Mouse (Mus musculus): ENCODE measurements around the gene Cdca4. TPM values are rescaled to one million over a fixed set of nuclear protein-coding genes. Genes with fewer than 3 reads are reported as not detected.
"Not testable (repeated sequence)": the region's sequence is repeated elsewhere in the genome, so short reads cannot be mapped to it uniquely, and the experiment has no call there.

Cdca4 gene
- polyA plus RNA-seq, 1 experiment: 15.8 TPM

DNA sequence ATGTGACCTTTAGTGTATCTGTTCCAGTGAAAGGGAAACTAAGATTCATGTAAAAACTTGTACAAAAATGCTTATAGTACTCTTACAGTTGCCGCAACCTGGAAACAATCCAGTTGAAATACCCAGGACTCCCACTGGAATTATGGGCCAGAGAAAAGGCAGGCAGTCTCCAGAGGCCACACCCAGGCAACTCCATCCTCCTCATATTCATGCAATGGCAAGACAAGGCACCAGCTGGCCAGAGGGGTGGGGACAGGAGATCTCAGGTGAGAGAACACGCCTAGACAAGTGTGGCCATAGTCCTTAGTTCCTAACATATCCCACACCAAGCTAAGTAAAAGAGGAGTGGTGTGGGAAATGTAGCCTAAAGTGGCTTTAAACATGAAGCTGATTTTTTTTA is 6.5 kb downstream of the Cdca4 start:
- no peak for TF ChIP-seq CTCF (IDR thresholded peaks at IDR 0.05; ENCODE audit: extremely low read depth, insufficient read length, insufficient replicate concordance, low read depth, low read length)
- TF ChIP-seq POLR2A (IDR thresholded peaks at IDR 0.05; ENCODE audit: low read depth, low read length): no peak
- 37% methylated on average over 2 of the region's 2 CpGs for WGBS
- Histone ChIP-seq H3K4me1 (ENCODE audit: control insufficient read depth, insufficient read depth, insufficient read length, low read length) (peaks cover 11% of the 10 kb centered on the region), H3K36me3 (ENCODE audit: control insufficient read depth, insufficient read depth, low read length) (peaks cover 29% of the 10 kb centered on the region), H3K4me3 (ENCODE audit: low read depth, low read length) (no peak overlapping the region), H3K27ac (ENCODE audit: insufficient read depth, low read depth, low read length) (no peak overlapping the region), H3K27me3 (ENCODE audit: control insufficient read depth, insufficient read depth, low read length) (no peaks in the 10 kb centered on the region)

DNA sequence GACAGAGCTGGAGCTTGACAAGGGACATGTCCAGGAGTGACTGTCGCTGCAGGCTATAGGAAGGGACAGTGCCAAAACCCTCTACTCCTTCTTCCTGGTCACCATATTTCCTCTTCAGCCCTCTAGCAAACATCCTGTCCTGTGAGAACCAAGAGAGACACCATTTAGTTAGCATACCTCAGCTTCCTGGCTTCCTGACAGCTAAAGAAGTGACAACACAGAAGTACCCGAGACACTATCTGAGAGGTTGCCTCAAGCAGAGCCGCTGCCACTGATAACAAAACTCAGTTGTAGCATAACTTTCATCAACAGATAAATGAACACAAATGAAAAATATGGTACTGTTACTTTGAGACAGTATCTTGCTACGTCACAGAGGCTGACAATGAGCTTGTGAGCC is 7.2 kb downstream of the Cdca4 start:
- H3K4me3 ChIP-seq (ENCODE audit: low read depth, low read length): no peak overlapping the region
- peaks cover 27% of the 10 kb centered on the region for H3K36me3 ChIP-seq (ENCODE audit: control insufficient read depth, insufficient read depth, low read length)
- no peak for TF ChIP-seq CTCF (IDR thresholded peaks at IDR 0.05; ENCODE audit: extremely low read depth, insufficient read length, insufficient replicate concordance, low read depth, low read length)
- no peak for TF ChIP-seq POLR2A (IDR thresholded peaks at IDR 0.05; ENCODE audit: low read depth, low read length)
- no peaks in the 10 kb centered on the region for H3K27me3 ChIP-seq (ENCODE audit: control insufficient read depth, insufficient read depth, low read length)
- peaks cover 7% of the 10 kb centered on the region for H3K4me1 ChIP-seq (ENCODE audit: control insufficient read depth, insufficient read depth, insufficient read length, low read length)
- WGBS: 65% methylated on average over 4 of the region's 4 CpGs
- H3K27ac ChIP-seq (ENCODE audit: insufficient read depth, low read depth, low read length): no peak overlapping the region

DNA sequence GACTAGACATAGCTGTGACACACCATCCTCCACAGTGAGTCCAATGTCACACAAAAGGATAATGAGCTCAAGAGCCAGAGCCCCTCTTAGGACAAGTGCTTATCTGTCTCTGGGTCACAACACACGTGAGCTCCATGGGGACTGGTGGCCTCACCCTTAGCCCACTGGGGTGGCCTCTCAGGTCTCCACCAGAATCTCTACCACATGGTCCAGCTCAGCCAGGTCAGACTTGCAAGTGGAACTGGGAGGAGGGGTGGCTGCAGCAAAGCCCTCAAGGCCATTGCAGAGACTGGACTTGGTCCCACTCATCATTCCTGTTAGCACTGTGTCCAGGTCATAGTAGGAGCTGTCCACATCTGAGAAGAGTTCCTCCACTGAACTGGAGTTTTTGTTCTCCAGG is 8.0 kb downstream of the Cdca4 start:
- no peak overlapping the region for H3K4me3 ChIP-seq (ENCODE audit: low read depth, low read length)
- H3K4me1 ChIP-seq (ENCODE audit: control insufficient read depth, insufficient read depth, insufficient read length, low read length): peaks cover 7% of the 10 kb centered on the region
- H3K27ac ChIP-seq (ENCODE audit: insufficient read depth, low read depth, low read length): no peak overlapping the region
- 64% methylated on average over 1 of the region's 1 CpGs for WGBS
- H3K36me3 ChIP-seq (ENCODE audit: control insufficient read depth, insufficient read depth, low read length): peaks cover 27% of the 10 kb centered on the region
- H3K27me3 ChIP-seq (ENCODE audit: control insufficient read depth, insufficient read depth, low read length): no peaks in the 10 kb centered on the region
- TF ChIP-seq CTCF (IDR thresholded peaks at IDR 0.05; ENCODE audit: extremely low read depth, insufficient read length, insufficient replicate concordance, low read depth, low read length) (no peak), POLR2A (IDR thresholded peaks at IDR 0.05; ENCODE audit: low read depth, low read length) (no peak)

DNA sequence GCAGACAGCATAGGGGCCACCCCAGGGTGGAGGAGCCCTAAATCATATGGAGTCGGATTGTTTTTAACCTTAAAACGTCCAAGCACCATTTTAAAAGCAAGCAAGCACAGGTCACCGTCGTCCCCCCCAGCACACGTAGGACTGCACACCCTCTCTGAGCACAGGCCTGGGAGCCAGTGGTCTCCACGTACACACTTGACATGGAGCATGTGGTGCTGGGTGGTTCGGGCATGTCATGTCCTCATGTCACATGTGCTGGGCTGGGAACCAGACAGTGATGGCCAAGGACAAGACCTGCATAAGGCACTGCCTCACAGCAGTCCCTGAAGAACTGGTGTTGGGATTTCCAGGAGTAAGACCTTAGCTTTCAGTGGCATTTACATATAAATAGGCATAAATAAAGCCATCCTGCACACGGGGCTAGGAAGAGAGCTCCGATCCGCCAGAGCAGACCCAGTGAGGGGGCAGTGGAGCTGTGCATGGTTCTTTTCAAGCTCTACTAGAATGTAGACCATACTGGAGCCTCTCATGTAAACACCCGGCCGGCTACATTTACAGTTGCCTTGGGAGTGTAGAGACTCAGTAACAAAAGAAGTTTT is 8.7 kb downstream of the Cdca4 start:
- H3K27me3 ChIP-seq (ENCODE audit: control insufficient read depth, insufficient read depth, low read length): no peaks in the 10 kb centered on the region
- WGBS: 83% methylated on average over 12 of the region's 12 CpGs
- no peak for TF ChIP-seq CTCF (IDR thresholded peaks at IDR 0.05; ENCODE audit: extremely low read depth, insufficient read length, insufficient replicate concordance, low read depth, low read length)
- TF ChIP-seq POLR2A (IDR thresholded peaks at IDR 0.05; ENCODE audit: low read depth, low read length): no peak
- H3K4me1 ChIP-seq (ENCODE audit: control insufficient read depth, insufficient read depth, insufficient read length, low read length): peaks cover 7% of the 10 kb centered on the region
- peaks cover 24% of the 10 kb centered on the region for H3K36me3 ChIP-seq (ENCODE audit: control insufficient read depth, insufficient read depth, low read length)
- H3K27ac ChIP-seq (ENCODE audit: insufficient read depth, low read depth, low read length): no peak overlapping the region
- no peak overlapping the region for H3K4me3 ChIP-seq (ENCODE audit: low read depth, low read length)

DNA sequence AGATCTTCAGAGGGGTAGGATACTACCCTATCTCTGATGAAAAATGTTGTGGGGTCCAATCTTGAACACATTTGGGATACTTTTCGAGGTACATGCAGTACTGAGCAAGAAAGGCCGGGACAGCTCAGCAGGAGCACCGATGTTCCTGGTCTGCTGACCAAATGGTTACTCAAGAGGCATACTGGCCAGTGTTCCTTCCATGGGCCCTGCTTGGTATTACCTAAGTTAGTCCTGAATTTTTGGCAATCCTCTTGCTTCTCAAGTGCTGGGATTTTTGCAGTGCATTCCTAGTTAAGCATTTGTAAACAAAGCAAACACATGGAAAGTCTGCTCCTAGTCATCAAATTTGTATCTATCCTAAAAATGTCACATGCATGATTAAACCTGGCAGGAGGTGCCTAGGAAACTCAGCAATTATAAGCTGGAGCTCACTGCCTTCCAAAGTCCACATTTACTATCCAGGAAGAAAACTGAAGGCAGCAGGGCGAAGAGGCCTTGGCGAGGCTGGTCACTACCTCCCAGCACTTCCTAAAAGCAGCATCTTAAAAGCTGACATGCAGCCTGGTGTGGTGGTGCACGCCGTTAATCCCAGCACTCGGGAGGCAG is 10.1 kb downstream of the Cdca4 start:
- peak overlapping the region; percentile 6; the same call in 1 of the 2 replicates for H3K27ac ChIP-seq (ENCODE audit: insufficient read depth, low read depth, low read length)
- peaks cover 7% of the 10 kb centered on the region for H3K4me1 ChIP-seq (ENCODE audit: control insufficient read depth, insufficient read depth, insufficient read length, low read length)
- H3K4me3 ChIP-seq (ENCODE audit: low read depth, low read length): no peak overlapping the region
- H3K36me3 ChIP-seq (ENCODE audit: control insufficient read depth, insufficient read depth, low read length): peaks cover 24% of the 10 kb centered on the region
- H3K27me3 ChIP-seq (ENCODE audit: control insufficient read depth, insufficient read depth, low read length): no peaks in the 10 kb centered on the region
- TF ChIP-seq POLR2A (IDR thresholded peaks at IDR 0.05; ENCODE audit: low read depth, low read length) (no peak), CTCF (IDR thresholded peaks at IDR 0.05; ENCODE audit: extremely low read depth, insufficient read length, insufficient replicate concordance, low read depth, low read length) (no peak)
- 49% methylated on average over 8 of the region's 8 CpGs for WGBS

DNA sequence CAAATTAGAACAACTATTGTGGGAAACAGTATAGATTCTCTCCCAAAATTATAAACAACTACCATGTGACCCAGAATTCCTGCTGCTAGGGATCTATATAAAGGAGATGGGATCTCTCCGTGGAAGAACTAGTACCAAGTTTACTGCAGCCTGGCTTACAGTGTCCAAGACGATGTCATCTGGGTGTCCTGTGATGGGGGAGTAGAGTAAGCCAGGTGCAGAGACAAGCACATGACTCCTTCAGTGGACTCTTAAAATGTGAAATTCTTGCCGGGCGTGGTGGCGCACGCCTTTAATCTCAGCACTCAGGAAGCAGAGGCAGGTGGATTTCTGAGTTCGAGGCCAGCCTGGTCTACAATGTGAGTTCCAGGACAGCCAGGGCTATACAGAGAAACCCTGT is 12.4 kb downstream of the Cdca4 start:
- not testable (repeated sequence) for H3K4me1 ChIP-seq (ENCODE audit: control insufficient read depth, insufficient read depth, insufficient read length, low read length); H3K27me3 ChIP-seq (ENCODE audit: control insufficient read depth, insufficient read depth, low read length); H3K4me3 ChIP-seq (ENCODE audit: low read depth, low read length); H3K27ac ChIP-seq (ENCODE audit: insufficient read depth, low read depth, low read length)
- H3K36me3 ChIP-seq (ENCODE audit: control insufficient read depth, insufficient read depth, low read length): peaks cover 20% of the 10 kb centered on the region
- 82% methylated on average over 7 of the region's 7 CpGs for WGBS

DNA sequence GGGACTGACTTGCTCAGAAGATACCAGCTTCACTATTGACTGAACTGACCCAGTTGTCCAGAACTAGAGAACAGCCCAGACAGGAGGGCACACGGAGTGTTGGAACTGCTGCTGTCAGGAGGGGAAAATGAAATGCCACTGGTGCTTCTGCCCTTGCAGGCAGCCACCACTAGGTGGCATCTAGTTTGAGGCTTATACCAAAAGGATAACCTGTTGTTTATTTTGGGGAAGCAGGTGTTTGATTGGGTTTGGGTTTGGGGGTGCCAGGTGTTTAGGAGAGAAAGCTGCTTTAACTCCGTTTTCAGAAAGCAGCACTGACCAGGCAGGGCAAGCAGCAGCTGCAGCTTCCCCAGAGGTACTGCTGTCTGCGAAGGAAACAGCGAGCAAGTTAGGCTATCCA is 12.9 kb downstream of the Cdca4 start:
- no peak for TF ChIP-seq POLR2A (IDR thresholded peaks at IDR 0.05; ENCODE audit: low read depth, low read length)
- peak; percentile 79; the same call in 1 of the 2 replicates for TF ChIP-seq CTCF (IDR thresholded peaks at IDR 0.05; ENCODE audit: extremely low read depth, insufficient read length, insufficient replicate concordance, low read depth, low read length)

More for the DNA sequence above, 12.9 kb downstream of the Cdca4 start:
- H3K27ac ChIP-seq (ENCODE audit: insufficient read depth, low read depth, low read length): no peak overlapping the region
- H3K4me3 ChIP-seq (ENCODE audit: low read depth, low read length): no peak overlapping the region
- H3K4me1 ChIP-seq (ENCODE audit: control insufficient read depth, insufficient read depth, insufficient read length, low read length): no peaks in the 10 kb centered on the region
- no peaks in the 10 kb centered on the region for H3K27me3 ChIP-seq (ENCODE audit: control insufficient read depth, insufficient read depth, low read length)
- H3K36me3 ChIP-seq (ENCODE audit: control insufficient read depth, insufficient read depth, low read length): peaks cover 14% of the 10 kb centered on the region
- WGBS: 57% methylated on average over 4 of the region's 4 CpGs
